Mouse (Mus musculus) hindbrain, embryonic 12.5 days (tissue): Measurements from ENCODE around the gene Fbxw13. TPM values are rescaled to one million over a fixed set of nuclear protein-coding genes. Genes with fewer than 3 reads are reported as not detected.
"Not testable (repeated sequence)": the region's sequence is repeated elsewhere in the genome, so short reads cannot be mapped to it uniquely, and the experiment has no call there.

ENCODE experiments used
- ATAC-seq: fragments of 200-750 bp; cut with Nextera tagmentation; 2 replicates; pipeline ENCODE4 v1.8.0; 2017; ENCODE audit warnings: moderate TSS enrichment; ENCODE audit not compliant: low FRiP score
- H3K27ac ChIP-seq: fragments of 300-500 bp; sonication (generic); 2 replicates; pipeline ENCODE4 v1.5.1; 2016; ENCODE audit warnings: mild to moderate bottlenecking
- H3K27me3 ChIP-seq: fragments of 300-500 bp; sonication (generic); 2 replicates; pipeline ENCODE4 v1.6.1; 2016; ENCODE audit warnings: mild to moderate bottlenecking
- H3K36me3 ChIP-seq: fragments of 300-500 bp; sonication (generic); 2 replicates; pipeline ENCODE4 v1.6.1; 2016; ENCODE audit warnings: mild to moderate bottlenecking
- H3K4me1 ChIP-seq: fragments of 300-500 bp; sonication (generic); 2 replicates; pipeline ENCODE4 v1.6.1; 2016
- H3K4me2 ChIP-seq: fragments of 300-500 bp; sonication (generic); replicated peaks from 2 replicates; pipeline ENCODE4 v1.6.1; 2016; ENCODE audit warnings: mild to moderate bottlenecking
- H3K4me3 ChIP-seq: fragments of 300-500 bp; sonication (generic); 2 replicates; pipeline ENCODE4 v1.5.1; 2016; ENCODE audit warnings: mild to moderate bottlenecking
- H3K9ac ChIP-seq: fragments of 300-500 bp; sonication (generic); 2 replicates; pipeline ENCODE4 v1.6.1; 2016; ENCODE audit warnings: mild to moderate bottlenecking, moderate library complexity
- H3K9me3 ChIP-seq: fragments of 300-500 bp; sonication (generic); replicated peaks from 2 replicates; pipeline ENCODE4 v1.6.1; 2016; ENCODE audit warnings: mild to moderate bottlenecking
- WGBS: fragments of 180-500 bp; shearing (Covaris S2); methylation state at CpG from one replicate; pipeline ENCODE4 v1.1.7; 2016; 5-methylcytosine and 5-hydroxymethylcytosine counted together
- polyA plus RNA-seq: library from polyadenylated mRNA; unstranded; fragments of >200 nt; fragmentation: Nextera tagmentation; extraction: Ambion mirVana; gene quantifications from 2 replicates; pipeline ENCODE4 v1.2.1, GENCODE M21; 2016

Gene Fbxw13
- polyA plus RNA-seq: not detected in 2 replicates

- not testable (repeated sequence) for H3K4me3 ChIP-seq, H3K36me3 ChIP-seq, H3K4me2 ChIP-seq, H3K27me3 ChIP-seq, H3K9me3 ChIP-seq, H3K4me1 ChIP-seq, ATAC-seq, H3K27ac ChIP-seq, H3K9ac ChIP-seq
- 79% methylated on average over 3 of the region's 3 CpGs for WGBS
Measured at GRCm38 (mm10) chr9:109195875-109196274, at the start of gene Fbxw13. TSS of gene Fbxw13 (minus strand) at chr9:109195975.

DNA sequence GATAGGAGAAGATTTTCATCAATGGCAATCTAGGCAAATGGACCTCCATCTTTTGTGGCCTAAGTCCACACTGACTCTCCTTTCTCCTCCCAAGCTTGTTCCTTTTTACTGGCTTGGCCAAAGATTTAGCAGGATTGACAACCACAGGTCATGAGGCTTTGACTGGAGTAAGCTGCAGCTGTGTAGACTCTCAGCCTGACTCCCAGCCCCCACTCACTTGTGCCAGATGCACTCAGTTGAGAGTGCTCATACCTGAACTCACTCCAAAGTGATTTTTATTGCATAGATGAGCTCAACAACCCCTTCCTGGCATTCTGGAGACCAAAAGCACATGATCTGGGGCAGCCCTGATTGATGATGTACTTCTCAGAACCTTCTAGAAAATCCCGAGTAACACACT is 38.9 kb upstream of the Fbxw13 start, which contains the start of gene Fbxw20:
Fbxw20 (minus strand) TSS at position 101 of the 400 bp plus-strand sequence.
- no peak for ATAC-seq
- Histone ChIP-seq H3K27me3 (no peaks in the 10 kb centered on the region), H3K36me3 (no peaks in the 10 kb centered on the region), H3K27ac (no peak within 1 kb of the TSS), H3K4me3 (no peak within 1 kb of the TSS), H3K9me3 (no peaks in the 10 kb centered on the region), H3K4me1 (no peaks in the 10 kb centered on the region), H3K4me2 (no peak within 1 kb of the TSS), H3K9ac (no peak within 1 kb of the TSS)
- 78% methylated on average over 1 of the region's 1 CpGs for WGBS

- 72% methylated on average over 6 of the region's 6 CpGs for WGBS
- no peaks in the 10 kb centered on the region for H3K27me3 ChIP-seq
- H3K9me3 ChIP-seq: no peaks in the 10 kb centered on the region
- H3K4me2 ChIP-seq: no peak overlapping the region
- H3K36me3 ChIP-seq: no peaks in the 10 kb centered on the region
- ATAC-seq: no peak
- H3K27ac ChIP-seq: no peak overlapping the region
- H3K4me1 ChIP-seq: no peaks in the 10 kb centered on the region
- H3K4me3 ChIP-seq: no peak overlapping the region
- H3K9ac ChIP-seq: no peak overlapping the region
Measured at GRCm38 (mm10) chr9:109218449-109218848, 22.7 kb upstream of the Fbxw13 start.

- H3K27me3 ChIP-seq, ATAC-seq, H3K4me2 ChIP-seq, H3K27ac ChIP-seq, H3K4me1 ChIP-seq, H3K9me3 ChIP-seq, H3K36me3 ChIP-seq, H3K4me3 ChIP-seq, H3K9ac ChIP-seq: not testable (repeated sequence)
- WGBS: 69% methylated on average over 1 of the region's 1 CpGs
Measured at GRCm38 (mm10) chr9:109201347-109201746, 5.6 kb upstream of the Fbxw13 start.

GRCm38 (mm10) chr9:109200349-109200748 is 4.6 kb upstream of the Fbxw13 start:
- Histone ChIP-seq H3K4me3 (no peak overlapping the region), H3K4me1 (no peaks in the 10 kb centered on the region), H3K9ac (no peak overlapping the region), H3K36me3 (no peaks in the 10 kb centered on the region), H3K4me2 (no peak overlapping the region), H3K9me3 (no peaks in the 10 kb centered on the region; the same call in 1 of the 2 replicates), H3K27me3 (no peaks in the 10 kb centered on the region), H3K27ac (no peak overlapping the region)
- ATAC-seq: no peak
- 85% methylated on average over 1 of the region's 1 CpGs for WGBS

DNA sequence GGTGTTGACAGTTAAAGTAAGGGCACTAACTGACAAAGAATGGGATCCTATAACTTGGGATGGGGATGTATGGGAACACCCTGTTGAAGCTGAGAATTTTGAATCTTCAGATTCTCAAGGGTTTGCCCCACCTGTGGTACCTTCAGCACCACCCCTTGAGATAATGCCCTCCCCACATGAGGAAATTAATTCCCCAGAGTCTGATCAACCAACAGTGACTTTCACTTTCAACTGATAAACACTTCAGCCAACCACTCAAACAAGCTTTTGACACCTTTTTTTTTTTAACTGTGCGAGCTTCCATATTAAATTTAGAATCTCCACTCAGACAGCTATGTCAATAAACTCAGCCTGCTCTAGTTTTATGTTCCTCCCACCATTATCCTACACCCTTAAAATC is 3.6 kb upstream of the Fbxw13 start:
- H3K4me3 ChIP-seq: no peak overlapping the region
- H3K4me2 ChIP-seq: no peak overlapping the region
- H3K27me3 ChIP-seq: no peaks in the 10 kb centered on the region
- WGBS: 71% methylated on average over 1 of the region's 1 CpGs
- H3K4me1 ChIP-seq: no peaks in the 10 kb centered on the region
- no peak for ATAC-seq
- H3K27ac ChIP-seq: no peak overlapping the region
- no peaks in the 10 kb centered on the region for H3K36me3 ChIP-seq
- no peaks in the 10 kb centered on the region; the same call in 1 of the 2 replicates for H3K9me3 ChIP-seq
- no peak overlapping the region for H3K9ac ChIP-seq

DNA sequence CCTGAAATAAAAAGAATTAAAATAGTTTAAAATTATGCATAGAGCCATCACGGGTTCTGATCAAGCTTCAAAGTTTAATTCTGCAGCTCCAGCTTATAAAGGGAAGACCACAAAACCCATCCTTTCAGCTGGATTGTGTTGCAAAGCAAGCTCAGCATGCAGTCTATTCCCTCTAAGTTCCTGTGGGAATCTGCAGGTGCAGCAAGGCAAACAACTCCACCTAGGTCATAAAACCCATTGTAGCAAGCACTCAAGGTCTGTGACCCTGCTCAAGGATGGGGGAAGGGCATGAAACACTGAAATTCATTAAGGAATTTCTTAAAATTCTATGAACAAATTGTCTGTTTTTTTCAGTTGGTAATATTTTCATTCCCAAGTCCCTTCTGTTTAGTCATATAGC is 18.6 kb downstream of the Fbxw13 start:
- no peak for ATAC-seq
- Histone ChIP-seq H3K36me3 (no peaks in the 10 kb centered on the region), H3K9ac (no peak overlapping the region), H3K27ac (no peak overlapping the region), H3K27me3 (no peaks in the 10 kb centered on the region), H3K9me3 (no peaks in the 10 kb centered on the region; the same call in 1 of the 2 replicates), H3K4me2 (no peak overlapping the region), H3K4me1 (no peaks in the 10 kb centered on the region), H3K4me3 (no peak overlapping the region)
- 76% methylated on average over 1 of the region's 1 CpGs for WGBS

DNA sequence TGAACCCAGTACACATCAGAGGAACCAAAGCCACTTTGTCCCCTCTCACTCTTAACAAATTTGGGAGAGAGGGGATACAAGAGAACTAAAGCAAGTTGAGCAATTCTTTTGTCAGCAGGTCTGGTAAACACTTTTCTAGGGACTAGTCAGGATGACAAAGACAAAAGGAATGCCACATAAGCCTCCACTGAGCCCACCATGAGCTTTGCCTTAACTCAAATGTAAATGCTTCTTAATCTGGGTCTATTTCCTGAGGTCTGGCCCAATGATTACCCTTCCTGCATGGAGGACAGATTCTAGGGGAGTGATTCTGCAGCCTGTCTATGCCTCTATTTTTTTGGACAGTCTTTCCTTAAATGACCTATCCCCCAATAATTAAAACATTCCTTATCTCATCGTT is 19.5 kb downstream of the Fbxw13 start:
- no peaks in the 10 kb centered on the region for H3K4me1 ChIP-seq
- WGBS: 76% methylated on average over 1 of the region's 1 CpGs
- no peak for ATAC-seq
- H3K4me2 ChIP-seq: no peak overlapping the region
- no peaks in the 10 kb centered on the region for H3K27me3 ChIP-seq
- no peaks in the 10 kb centered on the region for H3K36me3 ChIP-seq
- H3K9ac ChIP-seq: no peak overlapping the region
- H3K4me3 ChIP-seq: no peak overlapping the region
- no peak overlapping the region for H3K27ac ChIP-seq
- no peaks in the 10 kb centered on the region; the same call in 1 of the 2 replicates for H3K9me3 ChIP-seq

GRCm38 (mm10) chr9:109167316-109167715 is 28.5 kb downstream of the Fbxw13 start:
- Histone ChIP-seq H3K27me3 (no peaks in the 10 kb centered on the region), H3K4me2 (no peak overlapping the region), H3K36me3 (no peaks in the 10 kb centered on the region), H3K9me3 (peaks cover 6% of the 10 kb centered on the region; the same call in 1 of the 2 replicates), H3K4me1 (no peaks in the 10 kb centered on the region), H3K27ac (no peak overlapping the region), H3K9ac (no peak overlapping the region), H3K4me3 (no peak overlapping the region)
- ATAC-seq: no peak

DNA sequence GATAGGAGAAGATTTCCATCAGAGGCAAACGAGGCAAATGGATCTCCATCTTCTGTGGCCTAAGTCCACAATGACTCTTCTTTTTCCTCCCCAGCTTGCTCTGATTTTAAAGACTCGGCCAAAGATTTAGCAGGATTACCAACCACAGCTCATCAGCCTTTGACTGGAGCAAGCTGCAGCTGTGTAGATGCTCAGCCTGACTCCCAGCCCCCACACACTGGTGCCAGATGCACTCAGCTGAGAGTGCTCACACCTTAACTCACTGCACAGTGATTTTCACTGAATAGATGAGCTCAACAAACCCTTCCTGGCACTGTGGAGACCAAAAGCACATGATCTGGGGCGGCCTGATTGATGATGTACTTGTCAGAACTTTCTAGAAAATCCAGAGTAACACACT is 33.8 kb downstream of the Fbxw13 start, which contains the start of gene Fbxw21:
Fbxw21 (minus strand) TSS at position 101 of the 400 bp plus-strand sequence.
- no peak within 1 kb of the TSS for H3K9ac ChIP-seq
- no peaks in the 10 kb centered on the region for H3K27me3 ChIP-seq
- H3K9me3 ChIP-seq: no peaks in the 10 kb centered on the region
- no peak within 1 kb of the TSS for H3K4me2 ChIP-seq
- no peak within 1 kb of the TSS for H3K4me3 ChIP-seq
- H3K27ac ChIP-seq: no peak within 1 kb of the TSS
- ATAC-seq: no peak
- no peaks in the 10 kb centered on the region for H3K36me3 ChIP-seq
- WGBS: 78% methylated on average over 3 of the region's 3 CpGs
- no peaks in the 10 kb centered on the region for H3K4me1 ChIP-seq

GRCm38 (mm10) chr9:109140414-109140813 is 55.4 kb downstream of the Fbxw13 start:
- not testable (repeated sequence) for H3K4me1 ChIP-seq, H3K9me3 ChIP-seq, H3K36me3 ChIP-seq, H3K4me2 ChIP-seq, H3K4me3 ChIP-seq, H3K9ac ChIP-seq, ATAC-seq, H3K27ac ChIP-seq, H3K27me3 ChIP-seq
- 63% methylated on average over 4 of the region's 4 CpGs for WGBS

DNA sequence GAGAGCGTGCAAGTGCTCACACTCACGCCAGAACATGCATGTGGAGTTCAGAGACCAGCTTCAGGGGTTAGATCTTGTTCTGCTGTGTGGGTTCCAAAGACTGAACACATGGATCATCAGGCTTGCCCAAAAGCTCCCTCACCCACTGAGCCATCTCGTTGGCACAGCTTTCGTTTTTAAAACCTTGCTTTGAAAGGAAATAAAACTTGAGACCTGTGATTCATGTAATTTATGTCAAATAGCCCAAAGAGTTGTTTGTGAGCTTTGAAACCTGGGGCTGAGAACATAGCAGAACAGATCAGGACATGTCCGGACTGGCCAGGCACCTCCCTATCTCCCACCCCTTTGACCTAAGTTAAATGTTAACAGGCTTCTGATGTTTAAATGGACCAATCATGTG is 65.7 kb downstream of the Fbxw13 start:
- H3K36me3 ChIP-seq: no peaks in the 10 kb centered on the region
- H3K27ac ChIP-seq: no peak overlapping the region
- WGBS: 91% methylated on average over 5 of the region's 5 CpGs
- no peak for ATAC-seq
- no peaks in the 10 kb centered on the region for H3K27me3 ChIP-seq
- no peak overlapping the region for H3K4me3 ChIP-seq
- H3K9ac ChIP-seq: no peak overlapping the region
- no peaks in the 10 kb centered on the region for H3K9me3 ChIP-seq
- no peaks in the 10 kb centered on the region for H3K4me1 ChIP-seq
- no peak overlapping the region for H3K4me2 ChIP-seq
